Mouse (Mus musculus): ENCODE measurements around the gene Agbl5. TPM values are rescaled to one million over a fixed set of nuclear protein-coding genes. Genes with fewer than 3 reads are reported as not detected.
A peak's percentile ranks its signal among the peaks of the same experiment; 100 is the strongest.

The Agbl5 gene
- total RNA-seq, 1 experiment from 2014 or later: 3.8 TPM

DNA sequence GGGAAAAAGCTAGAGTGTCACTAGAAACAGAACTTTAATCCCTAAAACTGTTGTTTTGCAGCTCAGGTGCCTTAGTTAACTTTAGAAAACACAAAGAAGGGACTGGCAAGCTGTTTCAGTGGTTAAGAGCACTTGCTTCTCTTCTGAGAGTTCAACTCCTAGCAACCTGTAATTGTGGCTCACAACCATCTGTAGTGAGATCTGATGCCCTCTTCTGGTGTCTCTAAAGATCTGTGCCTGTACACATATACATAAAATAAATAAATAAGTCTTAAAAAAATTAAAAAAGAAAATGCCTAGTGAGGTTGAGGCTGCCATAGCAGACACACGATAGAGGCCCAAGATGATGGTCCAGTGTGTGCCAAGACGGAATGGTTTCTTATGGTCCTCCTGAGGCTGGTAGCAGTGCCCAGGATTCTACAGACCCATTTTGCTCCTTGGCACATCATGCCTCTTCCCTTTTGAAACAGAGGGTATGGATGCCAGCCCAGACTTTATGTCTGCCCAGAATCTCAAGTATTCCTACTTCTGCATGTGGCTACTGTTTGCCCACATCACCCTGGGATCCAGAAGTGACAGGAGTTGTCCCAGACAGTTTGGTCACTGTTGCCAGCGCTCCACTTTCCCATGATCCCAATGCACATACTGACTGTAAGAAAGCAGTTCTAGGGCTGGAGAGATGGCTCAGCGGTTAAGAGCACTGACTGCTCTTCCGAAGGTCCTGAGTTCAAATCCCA lies 46.4 kb downstream of the Agbl5 start:
- no peak for ATAC-seq (replicated peaks; ENCODE audit: insufficient number of reproducible peaks, low FRiP score, low TSS enrichment, poor library complexity, severe bottlenecking)

DNA sequence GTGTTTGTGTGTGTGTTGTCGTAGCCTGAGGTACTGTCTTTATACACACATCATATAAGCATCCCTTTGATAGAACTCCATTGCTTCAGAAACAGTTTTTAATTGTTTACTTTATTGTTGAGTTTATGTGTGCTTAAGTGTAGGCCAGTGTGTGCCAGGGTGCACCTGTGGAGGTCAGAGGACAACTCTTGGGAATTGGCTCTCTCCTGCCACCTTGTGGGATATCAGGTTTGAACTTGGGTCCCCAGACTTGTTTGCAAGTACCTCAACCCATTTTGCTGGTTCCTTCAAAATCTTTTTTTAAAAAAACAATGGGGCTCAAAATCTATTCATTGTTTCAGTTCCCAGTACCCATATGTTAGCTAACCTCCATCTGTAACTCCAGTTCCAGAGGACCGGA lies 54.5 kb downstream of the Agbl5 start:
- ATAC-seq (replicated peaks; ENCODE audit: insufficient number of reproducible peaks, low FRiP score, low TSS enrichment, poor library complexity, severe bottlenecking): no peak

DNA sequence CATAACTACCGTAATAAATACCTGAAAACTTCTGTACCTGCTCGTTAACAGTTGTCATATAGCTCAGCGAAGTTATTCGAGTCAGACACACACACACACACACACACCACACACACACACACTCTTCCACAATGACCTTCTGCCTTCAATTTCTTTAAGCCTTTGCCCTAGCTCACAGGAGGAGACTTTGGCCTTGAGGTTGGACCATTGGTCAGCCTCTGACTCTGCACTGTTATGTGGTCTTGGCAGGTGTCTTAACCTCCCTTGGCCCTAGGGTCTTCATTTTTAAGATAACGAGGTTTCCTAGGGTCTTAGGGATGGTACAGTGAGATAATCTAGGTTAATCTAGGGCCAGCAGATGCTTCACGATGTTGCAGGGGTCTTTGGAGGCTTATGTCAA lies 55.9 kb downstream of the Agbl5 start:
- ATAC-seq (replicated peaks; ENCODE audit: insufficient number of reproducible peaks, low FRiP score, low TSS enrichment, poor library complexity, severe bottlenecking): no peak

DNA sequence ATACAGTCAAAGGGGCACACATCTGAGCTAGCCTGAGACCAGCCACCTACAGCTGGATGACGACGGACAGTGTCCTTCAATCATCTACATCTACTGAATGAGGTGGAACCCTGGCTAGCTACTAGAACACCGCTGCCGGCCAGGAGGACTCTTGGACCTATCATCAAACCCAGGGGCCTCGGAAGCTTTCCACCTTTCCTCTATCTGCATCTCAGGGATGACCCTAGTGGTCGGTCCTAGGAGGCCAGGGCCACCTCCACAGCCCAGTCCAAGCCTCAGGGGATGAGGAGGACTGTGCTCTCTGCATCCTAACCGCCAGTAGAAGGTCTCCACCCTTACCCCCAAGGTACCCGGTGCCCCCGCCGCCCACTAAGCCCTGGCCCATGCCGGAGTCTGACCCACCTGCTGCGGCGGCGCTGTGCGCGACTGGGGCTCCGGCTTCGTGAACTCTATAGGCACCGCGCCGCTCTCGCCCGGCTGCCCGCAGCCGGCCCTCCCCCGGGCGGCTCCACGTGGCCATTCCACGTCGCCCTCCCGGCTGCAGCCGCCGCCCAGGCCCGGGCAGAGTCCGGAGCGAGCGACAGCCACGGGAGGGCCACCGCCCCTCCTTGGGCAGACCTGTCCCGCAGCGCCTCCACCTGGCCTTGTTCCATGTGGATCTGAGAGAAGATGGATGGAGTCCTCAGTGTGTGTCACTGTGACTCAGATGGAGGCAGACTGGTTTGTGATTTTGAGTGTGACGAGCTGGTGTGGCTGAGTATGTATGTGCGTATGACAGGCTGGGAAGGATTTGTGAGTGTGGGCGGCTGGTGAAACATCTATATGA lies 56.7 kb downstream of the Agbl5 start, which contains the start of gene Cgref1:
Cgref1 (minus strand) TSS at position 636 of the 826 bp plus-strand sequence.
- no peak for ATAC-seq (replicated peaks; ENCODE audit: insufficient number of reproducible peaks, low FRiP score, low TSS enrichment, poor library complexity, severe bottlenecking)

DNA sequence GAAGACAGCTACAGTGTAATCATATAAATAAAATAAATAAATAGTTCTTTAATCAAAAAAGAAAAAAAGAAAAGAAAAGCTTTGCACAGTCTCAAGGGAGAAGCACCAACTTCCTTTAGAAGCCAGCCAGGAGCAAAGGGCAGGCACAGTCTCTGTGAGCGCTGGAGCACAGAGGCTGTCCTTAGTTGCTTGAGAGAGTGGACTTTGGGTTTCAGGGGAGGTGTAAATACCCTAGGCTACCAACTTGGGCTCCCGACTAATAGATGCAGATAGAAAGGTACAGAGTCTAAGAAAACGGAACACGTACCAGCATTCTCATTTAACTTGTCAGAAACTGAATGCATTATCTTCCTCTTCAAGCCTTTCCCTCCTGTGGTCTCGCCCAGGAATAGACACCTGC lies 60.1 kb downstream of the Agbl5 start:
- ATAC-seq (replicated peaks; ENCODE audit: insufficient number of reproducible peaks, low FRiP score, low TSS enrichment, poor library complexity, severe bottlenecking): no peak

DNA sequence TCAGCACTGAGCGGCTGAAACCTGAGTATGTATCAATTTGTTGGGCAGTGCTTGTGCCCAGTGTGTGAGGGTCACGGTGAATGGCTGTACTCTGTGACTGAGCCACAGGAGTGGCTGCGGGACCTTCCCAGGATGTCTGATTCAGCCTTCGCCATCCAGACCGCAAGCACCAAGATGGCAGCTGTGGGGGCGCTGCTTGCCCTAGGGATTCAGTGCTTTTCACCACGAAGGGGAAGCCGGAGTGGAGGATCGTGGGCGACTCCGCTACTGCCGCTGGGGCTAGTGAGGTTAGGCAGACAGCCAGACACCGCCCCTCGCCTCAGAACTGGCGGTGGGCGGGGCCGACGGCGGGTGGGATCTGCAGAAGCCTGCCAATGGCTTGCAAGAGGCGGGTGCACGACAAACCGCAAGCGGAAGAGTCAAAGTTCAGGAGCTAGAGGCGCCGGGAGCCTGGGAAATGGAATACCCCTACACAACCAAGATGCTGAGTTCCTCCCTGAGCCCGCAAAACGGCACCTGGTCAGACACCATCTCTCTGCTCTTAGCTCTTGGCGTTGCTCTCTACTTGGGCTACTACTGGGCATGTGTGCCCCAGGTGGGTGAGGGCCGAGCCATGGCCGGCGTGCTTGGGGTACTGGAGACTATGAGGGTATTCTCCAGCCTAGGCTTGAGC lies 61.3 kb downstream of the Agbl5 start:
- ATAC-seq (replicated peaks; ENCODE audit: insufficient number of reproducible peaks, low FRiP score, low TSS enrichment, poor library complexity, severe bottlenecking): peak; percentile 84

DNA sequence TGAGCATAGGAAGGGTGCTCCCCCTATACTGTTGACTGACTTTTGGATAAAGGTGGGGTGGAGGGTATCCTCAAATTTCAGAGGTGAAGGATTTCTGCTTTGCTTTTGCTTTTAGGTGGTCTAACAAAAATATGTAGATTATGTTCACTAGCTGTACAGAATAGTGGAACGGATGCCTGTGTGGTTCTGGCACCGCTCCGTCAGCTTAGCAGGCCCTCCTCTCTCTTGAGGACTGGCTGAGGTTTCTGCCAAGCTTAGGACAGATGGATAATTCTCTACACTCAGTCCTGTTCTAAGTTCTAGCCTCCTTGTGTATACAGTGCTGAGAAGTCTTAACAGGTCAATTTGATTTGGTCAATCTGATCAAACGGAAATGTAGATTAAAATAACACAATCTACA lies 62.0 kb downstream of the Agbl5 start:
- no peak for ATAC-seq (replicated peaks; ENCODE audit: insufficient number of reproducible peaks, low FRiP score, low TSS enrichment, poor library complexity, severe bottlenecking)

DNA sequence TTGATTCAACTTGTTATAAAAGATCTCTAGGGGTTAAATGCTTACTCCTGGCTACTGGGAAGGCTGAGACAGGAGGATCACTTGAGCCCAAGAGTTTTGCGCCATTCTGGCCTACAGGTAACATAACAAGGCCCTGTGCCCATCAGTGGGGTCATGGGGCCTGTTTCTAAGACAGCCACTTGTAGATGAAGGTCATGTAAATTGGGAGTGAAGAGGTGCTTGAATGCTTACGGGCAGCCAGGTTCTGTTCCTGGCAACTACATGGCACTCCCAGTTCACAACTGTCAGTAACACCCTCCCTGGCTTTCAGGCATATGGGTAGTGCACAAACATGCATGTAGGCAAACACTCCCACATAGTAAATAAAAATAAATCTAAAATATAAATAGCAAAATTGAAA lies 62.4 kb downstream of the Agbl5 start:
- ATAC-seq (replicated peaks; ENCODE audit: insufficient number of reproducible peaks, low FRiP score, low TSS enrichment, poor library complexity, severe bottlenecking): no peak

DNA sequence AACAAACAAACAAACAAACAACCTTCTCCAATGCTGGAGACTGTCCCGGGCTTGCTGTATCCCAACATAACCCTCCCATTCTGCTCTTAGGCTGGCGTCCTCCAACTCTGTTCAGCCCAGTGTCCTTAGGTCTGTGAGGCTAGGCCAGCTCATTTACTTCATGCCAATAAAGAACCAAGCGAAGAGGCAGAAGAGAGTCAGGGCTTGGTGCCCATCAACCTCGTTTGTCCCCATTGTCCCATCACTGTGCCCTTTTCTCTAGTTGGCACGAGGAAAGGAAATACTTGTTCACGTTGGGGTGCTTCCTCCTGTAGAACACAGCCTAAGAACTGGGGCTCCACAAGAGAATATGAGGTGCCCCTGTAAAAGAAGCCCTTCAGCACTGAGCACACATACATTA lies 63.2 kb downstream of the Agbl5 start:
- no peak for ATAC-seq (replicated peaks; ENCODE audit: insufficient number of reproducible peaks, low FRiP score, low TSS enrichment, poor library complexity, severe bottlenecking)

DNA sequence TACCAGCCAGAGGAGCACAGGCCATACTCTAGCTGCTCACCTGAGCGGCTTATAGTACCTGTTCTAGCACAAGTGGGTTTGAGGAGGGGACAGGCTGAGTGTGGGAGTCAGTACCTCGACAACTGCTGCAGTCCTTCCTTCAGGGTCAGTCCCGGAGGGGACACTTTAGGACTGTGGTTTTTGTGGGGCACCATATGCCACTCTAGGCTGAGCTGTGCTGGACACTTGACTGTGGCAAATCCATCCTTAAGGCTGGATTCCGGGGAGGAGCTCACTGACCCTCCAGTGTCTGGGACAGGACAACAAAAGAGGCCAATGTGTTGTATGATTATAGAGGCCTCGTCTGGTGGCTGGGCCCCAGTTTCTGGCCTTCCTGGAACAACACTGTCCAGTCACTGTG lies 64.1 kb downstream of the Agbl5 start:
- no peak for ATAC-seq (replicated peaks; ENCODE audit: insufficient number of reproducible peaks, low FRiP score, low TSS enrichment, poor library complexity, severe bottlenecking)

DNA sequence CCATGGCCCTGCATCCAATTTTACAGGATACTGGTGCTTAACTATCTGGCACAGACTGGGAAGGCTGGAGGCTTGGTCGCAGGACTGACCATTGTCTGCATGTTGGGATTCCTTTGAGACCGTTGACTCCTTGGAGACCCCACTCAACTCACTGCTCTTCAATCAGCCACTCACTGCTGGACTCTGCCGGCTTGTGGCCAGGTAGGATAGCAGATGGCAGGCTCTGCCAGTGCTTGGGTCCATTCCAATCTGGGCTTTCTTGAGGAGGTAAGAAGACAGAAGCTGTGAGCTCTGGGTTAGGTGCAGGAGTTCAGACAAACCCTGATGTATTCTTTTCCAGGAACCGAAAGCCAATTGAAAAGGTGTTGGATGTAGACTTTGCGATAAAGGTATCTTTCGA lies 65.6 kb downstream of the Agbl5 start:
- ATAC-seq (replicated peaks; ENCODE audit: insufficient number of reproducible peaks, low FRiP score, low TSS enrichment, poor library complexity, severe bottlenecking): no peak

DNA sequence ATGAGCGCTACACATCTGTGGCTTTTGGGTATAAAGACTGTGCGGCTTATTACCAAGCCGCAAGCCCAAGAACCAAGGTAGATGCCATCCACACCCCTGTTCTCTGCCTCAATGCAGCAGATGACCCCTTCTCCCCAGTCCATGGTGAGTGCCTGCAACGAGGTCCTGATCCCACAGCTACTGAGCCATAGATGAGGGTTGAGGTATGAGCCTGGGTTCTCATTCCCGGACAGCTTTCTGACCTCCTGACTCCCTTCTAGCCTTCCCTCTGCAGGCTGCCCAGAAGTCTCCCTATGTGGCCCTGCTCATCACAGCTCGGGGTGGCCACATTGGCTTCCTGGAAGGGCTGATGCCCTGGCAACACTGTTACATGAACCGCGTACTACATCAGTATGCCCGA lies 66.1 kb downstream of the Agbl5 start:
- ATAC-seq (replicated peaks; ENCODE audit: insufficient number of reproducible peaks, low FRiP score, low TSS enrichment, poor library complexity, severe bottlenecking): no peak

DNA sequence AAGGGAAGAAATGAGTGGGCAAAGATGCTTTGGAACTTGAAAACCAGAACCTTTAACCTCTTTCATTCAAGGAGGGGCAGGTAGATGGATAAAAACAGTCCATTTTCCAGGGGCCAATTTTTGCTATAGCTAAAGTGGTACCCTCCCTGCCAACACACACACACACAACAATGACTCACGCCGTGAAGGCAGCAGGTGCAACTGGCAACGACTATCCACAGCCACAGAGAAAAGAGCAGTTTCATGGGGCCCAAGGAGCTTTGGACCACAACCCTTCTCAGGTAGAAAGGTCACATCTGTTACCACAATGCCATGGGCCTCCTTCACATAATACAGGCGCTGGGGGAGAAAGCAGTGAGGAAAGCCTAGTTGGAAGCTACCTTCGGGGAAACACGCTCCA lies 67.3 kb downstream of the Agbl5 start:
- no peak for ATAC-seq (replicated peaks; ENCODE audit: insufficient number of reproducible peaks, low FRiP score, low TSS enrichment, poor library complexity, severe bottlenecking)

Other genes with a start within 250 kb of the Agbl5 start
- gene Slc35f6, start 240.8 kb upstream of the Agbl5 start, total RNA-seq (2017): 22.1 to 43.5 TPM (median 25.4 TPM) in 3 replicates
- 19.9 to 42.7 TPM (median 24.6 TPM) in 3 replicates for gene Cenpa, start 221.9 kb upstream of the Agbl5 start, total RNA-seq (2017)
- gene Dpysl5, start 177.1 kb upstream of the Agbl5 start, total RNA-seq (2017): 0.19 to 1.4 TPM (median 0.21 TPM) in 3 replicates
- 5.0 TPM in 1 of 3 replicates, not detected in the others for gene Mapre3, start 74.1 kb upstream of the Agbl5 start, total RNA-seq (2017)
- 10.4 to 21.4 TPM (median 10.8 TPM) in 3 replicates for gene Tmem214, start 20.7 kb upstream of the Agbl5 start, total RNA-seq (2017)
- gene Ost4, start 19.1 kb downstream of the Agbl5 start, total RNA-seq (2017): 129 to 177 TPM (median 134 TPM) in 3 replicates
- gene Emilin1, start 24.7 kb downstream of the Agbl5 start, total RNA-seq (2017): 15.1 to 25.3 TPM (median 22.0 TPM) in 3 replicates
- 26.4 to 32.2 TPM (median 29.8 TPM) in 3 replicates for gene Khk, start 32.7 kb downstream of the Agbl5 start, total RNA-seq (2017)
- not detected in 3 replicates for gene Cgref1, start 56.9 kb downstream of the Agbl5 start, total RNA-seq (2017)
- 117 to 146 TPM (median 144 TPM) in 3 replicates for gene Preb, start 71.7 kb downstream of the Agbl5 start, total RNA-seq (2017)
- 0.10 TPM in 1 of 3 replicates, not detected in the others for gene Tcf23, start 80.0 kb downstream of the Agbl5 start, total RNA-seq (2017)
- 44.7 to 61.4 TPM (median 49.9 TPM) in 3 replicates for gene Atraid, start 159.6 kb downstream of the Agbl5 start, total RNA-seq (2017)
- gene Slc5a6, start 160.2 kb downstream of the Agbl5 start, total RNA-seq (2017): 0.38 to 3.7 TPM (median 3.0 TPM) in 3 replicates
- 4.8 to 18.4 TPM (median 9.6 TPM) in 3 replicates for gene Cad, start 166.1 kb downstream of the Agbl5 start, total RNA-seq (2017)
- gene Dnajc5g, start 217.6 kb downstream of the Agbl5 start, total RNA-seq (2017): not detected in 3 replicates
- not detected in 3 replicates for gene Slc30a3, start 219.5 kb downstream of the Agbl5 start, total RNA-seq (2017)
- gene Trim54, start 228.0 kb downstream of the Agbl5 start, total RNA-seq (2017): not detected in 3 replicates

All from monocyte, adult 5-6 weeks (primary cell).